Mouse (Mus musculus) hindbrain, embryonic 11.5 days (tissue): Measurements from ENCODE around the gene Ring1. TPM values are rescaled to one million over a fixed set of nuclear protein-coding genes. Genes with fewer than 3 reads are reported as not detected.

ENCODE experiments used
- ATAC-seq: fragments of 200-750 bp; cut with Nextera tagmentation; 2 replicates; pipeline ENCODE4 v1.8.0; 2017; ENCODE audit warnings: mild to moderate bottlenecking, moderate TSS enrichment, moderate library complexity; ENCODE audit not compliant: low FRiP score
- DNase-seq: peaks from one replicate; pipeline ENCODE4 v3.0.0-alpha.2; 2015; ENCODE audit warnings: low spot score
- H3K27ac ChIP-seq: fragments of 300-500 bp; sonication (generic); 2 replicates; pipeline ENCODE4 v1.5.1; 2014; ENCODE audit warnings: mild to moderate bottlenecking, low read depth, low read length
- H3K27me3 ChIP-seq: fragments of 300-500 bp; sonication (generic); 2 replicates; pipeline ENCODE4 v1.6.1; 2014; ENCODE audit warnings: mild to moderate bottlenecking, low read length, moderate library complexity, mixed read lengths; ENCODE audit not compliant: control insufficient read depth, insufficient read depth
- H3K36me3 ChIP-seq: fragments of 300-500 bp; sonication (generic); 2 replicates; pipeline ENCODE4 v1.6.1; 2014; ENCODE audit warnings: mild to moderate bottlenecking, low read length, moderate library complexity, mixed read lengths; ENCODE audit not compliant: control insufficient read depth, insufficient read depth
- H3K4me1 ChIP-seq: fragments of 300-500 bp; sonication (generic); replicated peaks from 2 replicates; pipeline ENCODE4 v1.6.1; 2014; ENCODE audit warnings: low read length, mixed read lengths; ENCODE audit not compliant: control insufficient read depth, insufficient read depth
- H3K4me2 ChIP-seq: fragments of 300-500 bp; sonication (generic); replicated peaks from 2 replicates; pipeline ENCODE4 v1.6.1; 2014; ENCODE audit warnings: mild to moderate bottlenecking, low read depth, low read length
- H3K4me3 ChIP-seq: fragments of 300-500 bp; sonication (generic); 2 replicates; pipeline ENCODE4 v1.5.1; 2014; ENCODE audit warnings: low read depth, low read length
- H3K9ac ChIP-seq: fragments of 300-500 bp; sonication (generic); 2 replicates; pipeline ENCODE4 v1.6.1; 2014; ENCODE audit warnings: low read depth, low read length
- H3K9me3 ChIP-seq: fragments of 300-500 bp; sonication (generic); 2 replicates; pipeline ENCODE4 v1.6.1; 2016; ENCODE audit warnings: low read length; ENCODE audit not compliant: control insufficient read depth
- whole genome bisulfite sequencing: fragments of 180-500 bp; shearing (Covaris S2); extraction: QIAGEN DNeasy Blood & Tissue Kit; methylation state at CpG from one replicate; pipeline ENCODE4 v1.1.7; 2014; 5-methylcytosine and 5-hydroxymethylcytosine counted together
- polyA plus RNA-seq: library from polyadenylated mRNA; unstranded; fragments of >200 nt; fragmentation: Nextera tagmentation; extraction: Ambion mirVana; gene quantifications from 2 replicates; pipeline ENCODE4 v1.2.1, GENCODE M21; 2014

Gene Ring1
- polyA plus RNA-seq, 1 experiment from 2014 or later: 6.3 TPM

DNA sequence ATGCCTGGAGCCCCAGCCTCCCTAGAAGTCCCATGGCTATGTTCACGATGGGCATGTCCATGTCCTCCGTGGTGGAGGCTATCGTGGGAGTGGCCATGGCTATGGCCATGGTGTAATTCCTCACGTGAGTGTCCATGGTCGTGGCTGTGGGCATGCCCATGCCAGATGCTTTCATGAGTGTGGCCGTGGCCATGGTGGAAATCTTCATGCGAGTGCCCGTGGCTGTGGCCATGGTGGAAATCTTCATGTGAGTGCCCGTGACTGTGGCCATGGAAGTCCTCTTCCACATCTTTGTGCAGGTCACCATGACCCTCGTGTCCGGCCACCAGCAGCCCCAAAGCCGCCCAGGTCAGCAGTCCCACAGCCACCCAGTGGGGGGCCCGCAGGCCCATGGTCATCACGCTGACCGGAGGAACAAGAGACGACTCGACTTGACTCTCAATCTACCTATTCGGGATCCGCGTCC lies 6.4 kb upstream of the Ring1 start:
- Histone ChIP-seq H3K4me2 (peak overlapping the region; percentile 98), H3K9me3 (no peaks in the 10 kb centered on the region), H3K27ac (peak overlapping the region; percentile 97), H3K4me1 (peaks cover 29% of the 10 kb centered on the region), H3K9ac (peak overlapping the region; percentile 96), H3K4me3 (peak overlapping the region; percentile 92), H3K36me3 (peaks cover 5% of the 10 kb centered on the region; the same call in 1 of the 2 replicates), H3K27me3 (no peaks in the 10 kb centered on the region)
- 7% methylated on average over 20 of the region's 20 CpGs for WGBS
- ATAC-seq: no peak
- DNase-seq: no peak

DNA sequence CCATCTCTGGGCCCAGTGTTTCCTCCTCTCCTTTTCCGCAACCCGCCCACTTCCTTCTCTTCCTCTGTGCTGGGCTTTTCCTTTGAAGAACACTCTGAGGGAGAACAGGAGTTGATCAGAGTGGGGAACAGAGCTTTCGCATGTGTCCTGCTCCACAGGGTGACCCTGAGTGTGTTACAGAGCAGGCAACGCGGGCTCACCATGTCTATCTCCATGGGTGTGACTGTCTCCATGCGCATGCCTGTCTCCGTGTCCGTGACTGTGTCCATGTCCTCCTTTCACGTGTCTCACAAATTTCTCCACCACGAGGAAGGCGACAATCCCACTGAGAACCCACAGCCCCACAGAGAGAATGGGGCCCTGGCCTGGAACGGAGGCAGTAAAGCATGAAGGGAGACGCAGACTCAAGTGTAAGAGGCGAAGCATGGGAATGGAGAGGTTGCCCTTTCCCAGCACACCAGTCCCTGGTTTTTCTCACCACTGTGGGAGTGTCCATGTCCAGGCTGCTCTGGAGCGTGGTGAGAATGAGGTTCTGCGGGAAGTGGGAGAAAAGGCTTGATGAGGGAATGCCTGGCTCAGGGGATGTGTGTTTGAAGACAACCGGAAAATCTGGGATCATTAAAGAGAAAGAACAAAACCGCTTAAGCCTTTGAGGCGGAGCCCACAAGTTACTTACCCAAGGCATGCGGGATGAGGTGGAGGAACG lies 5.6 kb upstream of the Ring1 start:
- H3K27ac ChIP-seq: peak overlapping the region; percentile 97; the same call in 1 of the 2 replicates
- peak overlapping the region; percentile 92 for H3K4me3 ChIP-seq
- H3K4me2 ChIP-seq: peak overlapping the region; percentile 98
- peak overlapping the region; percentile 96 for H3K9ac ChIP-seq
- ATAC-seq (no peak), DNase-seq (no peak)
- H3K27me3 ChIP-seq: no peaks in the 10 kb centered on the region
- peaks cover 5% of the 10 kb centered on the region; the same call in 1 of the 2 replicates for H3K36me3 ChIP-seq
- WGBS: 74% methylated on average over 21 of the region's 21 CpGs
- H3K4me1 ChIP-seq: peaks cover 32% of the 10 kb centered on the region
- no peaks in the 10 kb centered on the region for H3K9me3 ChIP-seq

DNA sequence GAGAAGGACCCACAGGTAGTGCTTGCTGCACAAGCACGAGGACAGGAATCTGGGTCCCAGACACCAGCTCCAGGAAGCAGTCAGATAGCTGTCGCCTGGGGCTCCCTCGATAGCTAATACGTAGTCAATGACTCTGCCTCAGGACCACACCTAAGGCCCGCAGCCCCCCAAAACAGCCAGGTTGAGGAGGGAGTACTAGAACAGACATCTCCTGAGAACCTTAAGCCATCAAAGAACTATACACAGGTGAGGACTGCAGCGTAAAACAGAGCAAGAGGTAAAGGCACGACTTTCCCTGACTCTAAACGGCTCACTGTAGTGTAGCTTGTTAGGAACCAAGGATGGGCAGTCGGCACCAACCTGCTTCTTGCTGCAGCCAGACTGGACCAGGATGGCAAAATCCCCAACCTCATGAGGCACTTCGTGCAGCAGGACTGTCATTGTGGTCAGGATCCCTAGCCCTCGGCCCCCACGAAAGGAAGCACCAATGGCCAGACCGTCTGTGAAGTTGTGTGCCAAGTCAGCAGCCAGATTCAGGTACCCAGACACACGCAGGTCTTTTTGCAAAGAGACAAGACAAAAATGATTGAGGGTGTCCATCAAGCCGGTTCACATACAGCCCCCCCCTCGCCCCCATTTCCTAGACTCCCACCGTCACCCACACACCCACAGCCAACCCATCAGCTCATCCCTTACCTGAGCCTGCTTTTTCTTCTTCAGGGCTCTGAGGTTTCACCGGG lies 4.8 kb upstream of the Ring1 start:
- ATAC-seq (no peak), DNase-seq (no peak)
- Histone ChIP-seq H3K27ac (no peak overlapping the region; the same call in 1 of the 2 replicates), H3K36me3 (peaks cover 3% of the 10 kb centered on the region; the same call in 1 of the 2 replicates), H3K9ac (no peak overlapping the region), H3K4me2 (no peak overlapping the region), H3K9me3 (no peaks in the 10 kb centered on the region), H3K4me1 (peaks cover 32% of the 10 kb centered on the region), H3K4me3 (peak overlapping the region; percentile 92; the same call in 1 of the 2 replicates), H3K27me3 (no peaks in the 10 kb centered on the region)
- 89% methylated on average over 18 of the region's 18 CpGs for WGBS

DNA sequence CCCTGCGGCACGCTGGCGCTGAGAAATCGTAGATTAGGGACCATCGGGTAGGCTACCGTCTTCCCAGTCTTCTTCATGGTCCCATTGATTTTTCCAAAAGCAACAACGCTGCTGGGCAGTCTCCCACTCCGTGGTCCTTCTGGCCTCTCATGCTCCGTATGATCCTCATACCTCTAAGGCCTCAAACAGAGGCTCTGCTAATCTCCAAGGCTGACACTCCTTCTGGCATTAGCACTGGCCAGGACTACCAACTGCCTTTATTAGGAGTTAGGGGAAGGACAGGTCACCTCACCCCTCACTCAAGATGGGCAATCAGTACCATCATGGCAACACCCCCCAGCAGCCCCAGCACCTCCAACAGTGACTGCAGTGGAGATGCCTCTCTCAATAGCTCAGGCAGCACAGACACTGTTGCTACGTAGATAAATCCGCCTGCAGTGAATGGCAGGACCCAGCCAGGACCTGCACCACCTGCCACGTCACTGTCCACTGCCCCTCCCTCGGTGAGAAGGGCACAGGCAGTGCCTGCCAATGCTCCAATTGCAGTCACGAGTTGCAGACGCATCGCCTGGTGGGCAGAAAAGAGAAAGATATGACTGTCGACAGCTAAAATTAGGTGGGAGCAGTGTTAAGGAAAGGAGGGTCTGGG lies 4.1 kb upstream of the Ring1 start:
- H3K9me3 ChIP-seq: no peaks in the 10 kb centered on the region
- peaks cover 3% of the 10 kb centered on the region; the same call in 1 of the 2 replicates for H3K36me3 ChIP-seq
- no peaks in the 10 kb centered on the region for H3K27me3 ChIP-seq
- peaks cover 34% of the 10 kb centered on the region for H3K4me1 ChIP-seq
- ATAC-seq (no peak), DNase-seq (no peak)
- no peak overlapping the region for H3K9ac ChIP-seq
- WGBS: 56% methylated on average over 17 of the region's 17 CpGs
- H3K4me2 ChIP-seq: peak overlapping the region; percentile 93
- 0 out of 2 replicates have a peak overlapping the region, but pooled peaks have one; percentile 70 for H3K4me3 ChIP-seq
- H3K27ac ChIP-seq: peak overlapping the region; percentile 94

DNA sequence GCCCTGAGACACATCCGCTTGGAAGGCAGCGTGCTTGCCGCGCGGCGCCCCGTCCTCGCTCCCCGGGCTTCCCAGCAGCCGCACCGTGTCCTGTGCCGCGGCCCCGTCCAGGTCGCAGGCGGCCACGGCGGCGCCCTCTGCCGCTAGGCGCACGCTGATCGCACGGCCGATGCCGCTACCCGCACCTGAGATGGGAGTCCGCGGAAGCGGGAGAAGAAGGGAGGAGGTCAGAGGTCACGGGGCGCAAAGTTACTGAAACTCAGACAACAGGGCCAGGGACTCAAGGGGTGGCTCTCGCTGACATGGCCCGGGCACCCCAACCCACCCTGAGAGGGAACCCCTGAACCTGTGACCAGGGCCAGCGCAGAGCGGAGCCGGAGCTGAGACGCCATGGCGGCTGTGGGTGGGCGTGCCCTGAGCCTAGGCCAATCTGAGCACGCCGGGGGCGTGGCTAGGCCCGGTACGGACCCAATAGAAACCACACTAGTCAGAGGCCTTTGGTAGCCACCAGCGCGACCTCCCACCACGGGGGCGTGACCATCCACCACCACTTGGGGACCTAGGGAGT lies 3.3 kb upstream of the Ring1 start, which contains the start of gene H2-Ke6:
H2-Ke6 (minus strand) TSS at position 405 of the 568 bp plus-strand sequence.
- peak within 1 kb of the TSS; percentile 93 for H3K4me2 ChIP-seq
- H3K9me3 ChIP-seq: no peaks in the 10 kb centered on the region
- DNase-seq: peak; percentile 97
- H3K9ac ChIP-seq: peak within 1 kb of the TSS; percentile 74
- under 1% methylated on average over 48 of the region's 49 CpGs for WGBS
- no peaks in the 10 kb centered on the region for H3K27me3 ChIP-seq
- ATAC-seq: peak; percentile 70
- peaks cover 10% of the 10 kb centered on the region for H3K36me3 ChIP-seq
- H3K4me1 ChIP-seq: peaks cover 35% of the 10 kb centered on the region
- peak within 1 kb of the TSS; percentile 94 for H3K27ac ChIP-seq
- peak within 1 kb of the TSS; percentile 70 for H3K4me3 ChIP-seq

DNA sequence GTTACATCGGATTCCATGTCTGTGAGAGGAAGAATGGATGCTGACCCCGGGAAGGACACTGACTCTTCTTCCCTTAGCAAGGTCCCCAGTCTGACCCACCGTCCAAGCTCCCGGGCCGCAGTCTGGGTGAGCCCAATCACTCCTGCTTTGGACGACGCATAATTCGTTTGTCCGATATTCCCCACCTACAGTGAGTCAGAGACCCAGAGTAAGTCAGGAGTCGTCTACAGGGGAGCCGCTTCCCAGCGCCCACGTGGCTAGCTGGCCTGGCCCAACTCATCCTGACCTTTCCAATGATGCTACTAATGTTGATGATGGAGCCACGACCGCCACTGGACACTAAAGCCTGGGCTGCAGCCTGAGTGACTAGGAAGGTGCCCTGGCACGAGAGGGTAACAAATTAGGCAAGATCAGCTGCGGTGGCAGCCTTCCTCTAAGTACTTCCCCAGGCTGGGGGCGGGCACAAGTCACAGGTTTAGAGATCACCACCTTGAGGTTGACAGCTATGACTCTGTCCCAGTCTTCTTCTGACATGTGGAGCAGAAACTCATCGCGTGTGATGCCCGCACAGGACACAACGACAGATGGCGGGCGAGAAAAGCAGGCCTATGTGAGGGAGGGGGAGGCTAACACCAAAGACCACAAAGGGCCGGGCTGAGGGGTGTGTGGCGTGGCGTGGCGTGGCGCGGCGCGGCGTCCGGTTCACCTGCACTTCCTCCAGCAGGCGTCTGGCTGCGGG lies 2.6 kb upstream of the Ring1 start:
- DNase-seq (no peak), ATAC-seq (no peak)
- H3K36me3 ChIP-seq: peaks cover 15% of the 10 kb centered on the region
- H3K27me3 ChIP-seq: no peaks in the 10 kb centered on the region
- H3K27ac ChIP-seq: peak overlapping the region; percentile 94
- H3K4me3 ChIP-seq: peak overlapping the region; percentile 70
- WGBS: 4% methylated on average over 36 of the region's 36 CpGs
- peak overlapping the region; percentile 74 for H3K9ac ChIP-seq
- H3K9me3 ChIP-seq: no peaks in the 10 kb centered on the region
- peak overlapping the region; percentile 93 for H3K4me2 ChIP-seq
- peaks cover 35% of the 10 kb centered on the region for H3K4me1 ChIP-seq

DNA sequence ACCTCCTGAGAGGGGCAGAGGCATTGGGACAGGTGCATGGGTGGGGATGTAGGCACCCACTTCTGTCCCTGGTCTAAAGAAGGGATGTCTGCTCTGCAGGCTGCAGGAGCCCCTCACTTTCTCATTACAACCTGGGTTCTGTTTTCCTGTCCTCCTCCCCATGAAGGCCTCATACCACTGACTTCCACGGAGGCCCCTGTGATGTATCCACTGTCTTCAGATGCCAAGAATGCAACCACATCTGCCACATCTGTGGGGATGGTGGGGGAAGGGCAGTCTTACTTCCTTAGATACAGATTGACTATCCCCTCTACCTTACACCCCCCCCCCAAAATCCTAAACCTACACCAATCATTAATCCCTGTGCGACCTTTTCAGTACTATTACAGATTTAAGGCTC lies 1.7 kb upstream of the Ring1 start:
- peak overlapping the region; percentile 93 for H3K4me2 ChIP-seq
- WGBS: 25% methylated on average over 2 of the region's 2 CpGs
- DNase-seq (peak; percentile 44), ATAC-seq (no peak)
- peaks cover 22% of the 10 kb centered on the region for H3K36me3 ChIP-seq
- no peaks in the 10 kb centered on the region for H3K9me3 ChIP-seq
- peaks cover 35% of the 10 kb centered on the region for H3K4me1 ChIP-seq
- no peaks in the 10 kb centered on the region for H3K27me3 ChIP-seq
- peak overlapping the region; percentile 74; the same call in 1 of the 2 replicates for H3K9ac ChIP-seq
- peak overlapping the region; percentile 94 for H3K27ac ChIP-seq
- H3K4me3 ChIP-seq: peak overlapping the region; percentile 70
